In genomic region chr4:150582966-150583776, GRCm38 (mm10) we compare ENCODE assay signal across 9 mouse cellular contexts.
DNase-seq lines count a peak whose midpoint lies in the region; ATAC-seq lines count a peak whose summit lies in the region.
"Had no signal": no experiment of that assay in that cellular context is flagged by ENCODE, and none has a peak within 500 bp of the region (broad histone marks: within the 10 kb centered on the region; RNA-seq: fewer than 3 reads in every experiment).

No protein-coding gene starts in this region.

- H3K27me3 ChIP-seq in heart, embryonic 11.5 days (ENCODE audit: control insufficient read depth, insufficient read depth, low read length) = no peaks in the 10 kb centered on the region
- no peaks in the 10 kb centered on the region for H3K27me3 ChIP-seq in kidney, embryonic 14.5 days (ENCODE audit: control insufficient read depth, insufficient read depth, low read length)
- no peaks in the 10 kb centered on the region for H3K27me3 ChIP-seq in limb, embryonic 12.5 days
- no peaks in the 10 kb centered on the region for H3K27me3 ChIP-seq in midbrain, embryonic 12.5 days
- H3K27me3 ChIP-seq in stomach, embryonic 15.5 days (replicated peaks) = no peaks in the 10 kb centered on the region

- 0 out of 2 replicates have a peak overlapping the region, but pooled peaks have one; percentile 0 for H3K4me2 ChIP-seq in heart, embryonic 11.5 days
- peak overlapping the region; percentile 21 for H3K4me2 ChIP-seq in kidney, embryonic 14.5 days (replicated peaks; ENCODE audit: low read depth, low read length)
- H3K4me2 ChIP-seq in limb, embryonic 12.5 days = peak overlapping the region; percentile 37
- no peak overlapping the region for H3K4me2 ChIP-seq in midbrain, embryonic 12.5 days (replicated peaks)
- H3K4me2 ChIP-seq in stomach, embryonic 15.5 days = peak overlapping the region; percentile 38

- peaks cover 53% of the 10 kb centered on the region for H3K4me1 ChIP-seq in heart, embryonic 11.5 days (ENCODE audit: control insufficient read depth, insufficient read depth, low read length)
- H3K4me1 ChIP-seq in kidney, embryonic 14.5 days (ENCODE audit: control insufficient read depth, insufficient read depth, low read length) = peaks cover 59% of the 10 kb centered on the region
- H3K4me1 ChIP-seq in limb, embryonic 12.5 days (replicated peaks) = peaks cover 53% of the 10 kb centered on the region
- peaks cover 26% of the 10 kb centered on the region for H3K4me1 ChIP-seq in midbrain, embryonic 12.5 days
- H3K4me1 ChIP-seq in stomach, embryonic 15.5 days = peaks cover 56% of the 10 kb centered on the region

- H3K27ac ChIP-seq in heart, embryonic 11.5 days (ENCODE audit: low read depth, low read length) = peak overlapping the region; percentile 30
- H3K27ac ChIP-seq in kidney, embryonic 14.5 days (ENCODE audit: low read depth, low read length) = peak overlapping the region; percentile 93
- H3K27ac ChIP-seq in limb, embryonic 12.5 days = peak overlapping the region; percentile 93
- H3K27ac ChIP-seq in midbrain, embryonic 12.5 days (replicated peaks) = peak overlapping the region; percentile 70
- peak overlapping the region; percentile 90 for H3K27ac ChIP-seq in stomach, embryonic 15.5 days

- 41% methylated on average over 13 of the region's 13 CpGs for WGBS in heart, embryonic 11.5 days (ENCODE audit: insufficient replicate concordance)
- 9% methylated on average over 13 of the region's 13 CpGs for WGBS in kidney, embryonic 14.5 days
- WGBS in limb, embryonic 12.5 days = 27% methylated on average over 13 of the region's 13 CpGs
- 41% methylated on average over 13 of the region's 13 CpGs for WGBS in midbrain, embryonic 12.5 days
- WGBS in stomach, embryonic 15.5 days = 9% methylated on average over 13 of the region's 13 CpGs

- H3K36me3 ChIP-seq in heart, embryonic 11.5 days (ENCODE audit: control insufficient read depth, insufficient read depth, low read length) = no peaks in the 10 kb centered on the region
- H3K36me3 ChIP-seq in kidney, embryonic 14.5 days (ENCODE audit: control insufficient read depth, insufficient read depth, low read length) = no peaks in the 10 kb centered on the region
- 0 out of 2 replicates have a peak, but pooled peaks cover 3% of the 10 kb centered on the region for H3K36me3 ChIP-seq in limb, embryonic 12.5 days
- H3K36me3 ChIP-seq in midbrain, embryonic 12.5 days = 0 out of 2 replicates have a peak, but pooled peaks cover 5% of the 10 kb centered on the region
- H3K36me3 ChIP-seq in stomach, embryonic 15.5 days = no peaks in the 10 kb centered on the region

- no peaks in the 10 kb centered on the region for H3K9me3 ChIP-seq in heart, embryonic 11.5 days (replicated peaks; ENCODE audit: control insufficient read depth, low read length)
- no peaks in the 10 kb centered on the region for H3K9me3 ChIP-seq in kidney, embryonic 14.5 days (ENCODE audit: control insufficient read depth, low read length)
- no peaks in the 10 kb centered on the region for H3K9me3 ChIP-seq in limb, embryonic 12.5 days
- no peaks in the 10 kb centered on the region for H3K9me3 ChIP-seq in midbrain, embryonic 12.5 days
- no peaks in the 10 kb centered on the region for H3K9me3 ChIP-seq in stomach, embryonic 15.5 days
- H3K9me3 ChIP-seq: G1E had no signal

- DNase-seq in thymus, postnatal 4 days = peak; percentile 32
- no peak for DNase-seq in thymus, postnatal 25 days
- peak; percentile 80 for DNase-seq in fat pad, adult 2 months (ENCODE audit: extremely low read depth, low read depth, low spot score)

- peak overlapping the region; percentile 24; the same call in 1 of the 2 replicates for H3K9ac ChIP-seq in heart, embryonic 11.5 days (ENCODE audit: low read depth, low read length)
- peak overlapping the region; percentile 44; the same call in 1 of the 2 replicates for H3K9ac ChIP-seq in kidney, embryonic 14.5 days (ENCODE audit: low read depth, low read length)
- H3K9ac ChIP-seq in limb, embryonic 12.5 days (replicated peaks) = no peak overlapping the region
- no peak overlapping the region; the same call in 1 of the 2 replicates for H3K9ac ChIP-seq in midbrain, embryonic 12.5 days (replicated peaks)
- H3K9ac ChIP-seq in stomach, embryonic 15.5 days = no peak overlapping the region

- H3K4me3 ChIP-seq in heart, embryonic 11.5 days (ENCODE audit: low read depth, low read length) = no peak overlapping the region
- H3K4me3 ChIP-seq in kidney, embryonic 14.5 days (ENCODE audit: low read length) = no peak overlapping the region
- H3K4me3 ChIP-seq in limb, embryonic 12.5 days (replicated peaks) = no peak overlapping the region
- no peak overlapping the region for H3K4me3 ChIP-seq in midbrain, embryonic 12.5 days
- H3K4me3 ChIP-seq in stomach, embryonic 15.5 days (replicated peaks) = 0 out of 2 replicates have a peak overlapping the region, but pooled peaks have one; percentile 2

- no peak for ATAC-seq in heart, embryonic 11.5 days (replicated peaks; ENCODE audit: insufficient number of reproducible peaks, low FRiP score, low TSS enrichment)
- ATAC-seq in kidney, embryonic 14.5 days (ENCODE audit: low FRiP score, low TSS enrichment) = peak; percentile 82
- ATAC-seq in limb, embryonic 12.5 days (ENCODE audit: insufficient number of reproducible peaks, insufficient read depth, low FRiP score, low TSS enrichment, low read depth) = peak; percentile 76
- ATAC-seq in midbrain, embryonic 12.5 days (ENCODE audit: low FRiP score, low read depth) = no peak
- peak; percentile 86 for ATAC-seq in stomach, embryonic 15.5 days (ENCODE audit: insufficient read depth, low FRiP score, low read depth)

Comparison
In these comparisons a context has a peak if more than half of its experiments do, and no peak if none do; other contexts are left out.
1. ATAC-seq: peak in kidney, embryonic 14.5 days (single experiment), limb, embryonic 12.5 days (single experiment) and stomach, embryonic 15.5 days (single experiment); none in heart, embryonic 11.5 days (single experiment) and midbrain, embryonic 12.5 days (single experiment).
2. H3K27ac ChIP-seq: peak in every context shown above with its lines; median percentile 93 in kidney, embryonic 14.5 days; 93 in limb, embryonic 12.5 days; 90 in stomach, embryonic 15.5 days; 70 in midbrain, embryonic 12.5 days; 30 in heart, embryonic 11.5 days.
3. H3K9ac ChIP-seq: peak in heart, embryonic 11.5 days (single experiment) and kidney, embryonic 14.5 days (single experiment); none in limb, embryonic 12.5 days (single experiment), midbrain, embryonic 12.5 days (single experiment) and stomach, embryonic 15.5 days (single experiment).